Mouse (Mus musculus): Measurements from ENCODE around the gene Bcas1. TPM values are rescaled to one million over a fixed set of nuclear protein-coding genes. Genes with fewer than 3 reads are reported as not detected.
"Not testable (repeated sequence)": the region's sequence is repeated elsewhere in the genome, so short reads cannot be mapped to it uniquely, and the experiment has no call there.

Gene Bcas1
- under 1 TPM; 0.26 to 0.87 (median 0.82) TPM for total RNA-seq (2022)

DNA sequence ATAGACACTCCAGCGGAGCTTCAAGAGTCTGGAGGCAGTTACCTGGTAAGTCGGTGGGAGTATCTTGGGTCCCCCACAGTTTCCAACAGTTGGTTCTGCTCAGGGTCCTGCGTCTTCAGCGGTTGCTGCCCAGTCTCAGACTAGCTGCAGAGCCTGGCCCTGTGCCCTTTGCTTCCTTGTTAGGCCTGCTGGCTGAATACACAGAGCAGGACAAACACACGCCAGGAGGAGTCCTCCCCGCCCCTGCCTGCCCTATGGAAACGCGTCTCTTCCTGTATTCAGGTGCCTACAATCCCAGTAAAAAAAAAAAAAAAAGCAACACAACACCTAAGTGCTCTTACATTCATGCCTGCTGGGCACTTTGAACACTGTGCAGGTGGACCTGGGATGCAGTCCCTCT lies at the start of gene Bcas1:
Bcas1 (minus strand) TSS at position 142 of the 400 bp plus-strand sequence.
- no peak for DNase-seq

DNA sequence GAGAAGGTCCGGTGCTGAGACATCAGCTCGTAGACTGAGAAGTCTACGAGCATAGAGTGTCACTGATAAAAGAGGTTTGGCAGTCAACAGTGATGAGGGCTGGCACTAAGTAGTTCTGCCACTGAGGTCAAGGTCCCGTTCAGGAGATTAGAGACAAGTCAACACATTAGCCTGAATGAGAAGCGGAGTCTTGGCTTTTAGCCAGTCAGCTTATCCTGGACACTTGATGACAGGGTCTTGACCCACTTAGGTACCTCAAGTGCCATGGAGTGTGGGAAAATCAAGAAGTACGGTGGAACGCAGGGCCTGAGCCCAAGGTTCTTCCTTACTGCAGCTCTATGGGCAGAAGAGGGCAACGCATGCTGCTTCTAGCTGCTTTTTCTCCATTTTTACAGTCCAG lies 49.0 kb upstream of the Bcas1 start:
- no peak for DNase-seq

- DNase-seq = no peak
Observed at GRCm38 (mm10) chr2:170476215-170476614, 48.6 kb upstream of the Bcas1 start.

- DNase-seq = no peak
Observed at GRCm38 (mm10) chr2:170475164-170475563, 47.5 kb upstream of the Bcas1 start.

GRCm38 (mm10) chr2:170474125-170474524 lies 46.5 kb upstream of the Bcas1 start:
- no peak for DNase-seq

GRCm38 (mm10) chr2:170470591-170470990 lies 42.9 kb upstream of the Bcas1 start:
- DNase-seq = no peak

- peak; percentile 46 for DNase-seq
Observed at GRCm38 (mm10) chr2:170469616-170470308, 42.1 kb upstream of the Bcas1 start.

GRCm38 (mm10) chr2:170468009-170468408 lies 40.4 kb upstream of the Bcas1 start:
- DNase-seq = no peak

- no peak for DNase-seq
Observed at GRCm38 (mm10) chr2:170464817-170465216, 37.2 kb upstream of the Bcas1 start.

- DNase-seq = no peak
Observed at GRCm38 (mm10) chr2:170461652-170462051, 34.0 kb upstream of the Bcas1 start.

GRCm38 (mm10) chr2:170459805-170460204 lies 32.2 kb upstream of the Bcas1 start:
- DNase-seq = no peak

- no peak for DNase-seq
Observed at GRCm38 (mm10) chr2:170459183-170459582, 31.5 kb upstream of the Bcas1 start.

- not testable (repeated sequence) for DNase-seq
Observed at GRCm38 (mm10) chr2:170453809-170454208, 26.2 kb upstream of the Bcas1 start.

DNA sequence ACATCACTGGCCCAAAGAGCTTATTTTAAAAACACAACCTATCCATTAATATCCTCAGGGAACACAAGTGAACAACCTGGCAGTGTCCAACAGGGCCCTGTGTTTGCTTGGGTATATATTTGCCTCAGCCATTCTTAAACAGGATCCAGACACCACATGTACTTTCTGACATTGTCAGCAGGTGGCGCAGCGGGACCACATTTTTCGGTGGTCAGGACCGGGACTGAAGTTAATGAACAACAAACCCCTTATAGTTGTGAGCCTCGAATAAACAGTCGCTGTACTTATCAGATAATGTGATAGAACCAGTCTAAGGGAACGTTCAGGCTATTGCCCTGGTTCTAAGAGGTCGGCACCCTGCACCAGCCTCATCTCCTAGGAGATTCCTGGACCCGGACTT lies 23.3 kb upstream of the Bcas1 start:
- peak; percentile 15 for DNase-seq

- DNase-seq = no peak
Observed at GRCm38 (mm10) chr2:170447651-170448050, 20.0 kb upstream of the Bcas1 start.

DNA sequence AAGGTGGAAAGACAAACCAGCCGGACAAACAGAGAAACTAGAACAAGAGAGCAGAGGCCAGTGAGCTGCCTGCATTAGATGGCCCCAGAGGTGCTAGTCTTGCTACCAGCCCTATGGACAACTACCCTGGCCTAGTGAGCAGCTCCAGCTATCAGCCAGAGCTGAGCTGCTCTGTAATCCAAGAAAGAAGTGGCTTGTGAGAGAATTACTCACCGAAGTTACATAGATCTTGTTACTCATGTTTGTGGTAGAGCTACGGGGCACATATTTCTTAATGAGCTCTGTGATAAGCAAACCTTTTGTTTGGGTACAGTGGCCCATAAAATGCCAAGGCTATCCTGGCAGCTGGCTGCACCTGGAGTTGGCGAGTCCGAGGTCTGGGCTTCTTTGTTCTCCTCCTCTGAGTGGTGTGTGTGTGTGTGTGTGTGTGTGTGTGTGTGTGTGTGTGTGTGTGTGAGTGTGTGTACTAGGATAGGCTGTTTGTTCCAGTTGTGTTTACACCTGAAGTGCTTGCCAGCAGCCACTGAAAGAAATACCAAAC lies 19.3 kb upstream of the Bcas1 start:
- DNase-seq = no peak

- no peak for DNase-seq
Observed at GRCm38 (mm10) chr2:170445861-170446260, 18.2 kb upstream of the Bcas1 start.

DNA sequence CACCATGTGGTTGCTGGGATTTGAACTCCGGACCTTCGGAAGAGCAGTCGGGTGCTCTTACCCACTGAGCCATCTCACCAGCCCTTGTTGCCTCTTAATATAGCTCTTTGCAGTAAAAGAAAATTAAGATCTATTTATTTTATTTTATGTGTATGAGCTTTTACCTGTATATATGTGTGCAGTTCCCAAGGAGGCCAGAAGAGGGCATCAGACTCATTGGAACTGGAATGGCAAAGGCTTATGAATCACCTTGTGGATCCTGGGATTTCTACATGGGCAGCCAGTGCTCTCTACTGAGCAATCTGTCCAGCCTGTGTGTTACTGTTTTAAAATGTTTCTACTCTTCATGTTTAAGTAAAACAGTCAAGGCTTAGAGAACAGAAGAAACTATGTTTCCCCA lies 14.9 kb upstream of the Bcas1 start:
- DNase-seq = no peak

DNA sequence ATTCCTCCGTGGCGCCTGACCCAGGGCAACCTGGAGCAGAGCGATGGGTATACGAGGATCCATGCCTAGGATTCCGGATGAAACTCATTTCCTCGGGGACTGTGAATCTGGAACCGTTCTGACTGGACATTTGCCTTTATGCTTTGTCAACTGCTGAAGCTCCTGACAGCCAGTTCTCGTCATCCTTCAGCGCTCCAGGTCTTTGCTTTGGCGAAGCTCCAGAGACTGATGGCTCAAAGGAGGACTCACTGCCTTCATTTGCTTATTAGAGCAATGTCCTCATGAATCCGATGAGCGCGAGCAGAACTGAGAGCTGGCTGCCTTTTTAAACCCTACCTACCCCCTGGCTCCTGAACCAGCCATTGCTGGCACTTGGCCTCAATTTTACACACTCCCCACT lies 11.1 kb upstream of the Bcas1 start:
- DNase-seq = no peak

GRCm38 (mm10) chr2:170436204-170436603 lies 8.6 kb upstream of the Bcas1 start:
- no peak for DNase-seq

DNA sequence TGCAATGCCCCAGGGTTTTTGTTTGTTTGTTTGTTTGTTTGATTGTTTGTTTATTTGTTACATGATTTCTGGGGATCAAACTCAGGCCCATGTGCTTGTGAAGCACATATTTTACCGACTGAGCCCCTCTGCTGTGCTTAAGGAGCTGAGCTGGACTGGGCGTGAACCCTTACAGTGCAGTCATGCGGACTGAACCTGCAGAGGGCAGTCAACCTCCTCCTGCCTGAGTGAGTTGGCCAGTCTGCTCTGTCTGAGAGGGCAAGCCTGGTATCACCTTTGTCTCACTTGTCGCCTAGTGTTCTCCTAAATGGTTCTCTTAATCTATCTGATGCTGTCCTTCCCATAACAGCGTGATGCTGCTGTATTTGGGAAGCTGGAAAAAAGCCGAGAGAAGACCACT lies 4.5 kb upstream of the Bcas1 start:
- no peak for DNase-seq

DNA sequence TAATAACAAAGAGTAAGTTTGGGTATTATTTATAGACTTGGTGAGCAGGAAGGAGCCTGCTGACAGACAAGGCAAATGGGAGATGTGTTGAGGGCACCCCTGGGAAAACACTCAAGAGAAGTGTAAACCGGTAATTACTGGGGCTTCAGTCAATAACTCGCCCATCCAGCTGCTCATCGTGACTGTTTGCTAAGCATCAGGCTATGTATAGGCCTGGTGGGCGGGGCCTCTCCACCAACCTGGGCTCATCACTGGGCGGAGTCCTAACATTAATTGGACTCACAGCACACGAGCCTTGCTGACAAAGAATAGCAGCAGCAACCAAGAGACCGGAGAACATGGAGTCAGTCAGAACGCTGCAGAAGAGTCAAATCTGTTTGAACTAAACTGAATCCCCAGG lies 1.3 kb upstream of the Bcas1 start:
- no peak for DNase-seq

GRCm38 (mm10) chr2:170424131-170424530 lies 3.5 kb downstream of the Bcas1 start:
- no peak for DNase-seq

DNA sequence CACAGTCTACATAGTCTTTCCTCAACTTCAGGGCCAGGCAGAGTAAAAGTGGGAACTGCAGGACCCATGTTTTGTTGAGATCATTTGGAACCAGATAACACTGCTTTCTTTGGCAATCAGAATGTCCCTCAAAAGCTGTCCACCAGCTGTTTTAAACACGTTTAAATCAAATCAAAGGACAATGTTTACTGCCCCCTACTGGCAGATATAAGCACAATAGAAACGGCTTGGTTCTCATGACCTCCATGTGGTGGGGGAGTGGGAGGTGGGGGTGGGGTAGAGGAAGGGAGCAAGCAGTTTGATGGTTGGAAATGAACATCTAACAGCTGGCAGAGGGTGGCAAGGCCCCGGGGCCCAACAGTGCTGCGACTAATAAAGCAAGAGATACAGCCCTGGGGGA lies 5.7 kb downstream of the Bcas1 start:
- no peak for DNase-seq

DNA sequence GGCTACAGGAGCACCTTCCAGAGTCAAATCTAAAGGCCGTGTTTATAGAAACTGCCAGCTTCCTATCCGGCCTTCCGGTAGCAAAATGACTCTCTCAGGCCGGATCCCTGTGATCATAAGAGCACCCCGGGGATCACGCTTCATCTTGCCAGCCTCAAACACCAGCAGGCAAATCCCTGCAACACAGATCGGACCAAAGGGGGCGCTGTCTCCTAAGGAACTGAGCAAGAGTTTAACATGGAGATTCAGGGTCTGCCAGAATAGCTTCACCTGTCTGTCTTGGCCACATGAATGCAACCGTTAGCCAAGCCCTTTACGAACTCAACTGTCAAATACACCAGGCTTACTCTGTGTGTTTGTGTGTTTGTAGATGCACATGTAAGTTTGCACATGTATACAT lies 8.9 kb downstream of the Bcas1 start:
- DNase-seq = no peak
